Mouse (Mus musculus) forebrain, embryonic 15.5 days (tissue): Measurements from ENCODE around the gene Izumo1. TPM values are rescaled to one million over a fixed set of nuclear protein-coding genes. Genes with fewer than 3 reads are reported as not detected.

Experiments
- ATAC-seq: fragments of 200-750 bp; cut with Nextera tagmentation; replicated peaks from 2 replicates; pipeline ENCODE4 v1.8.0; 2017; ENCODE audit warnings: mild to moderate bottlenecking, moderate TSS enrichment, moderate library complexity
- H3K27ac ChIP-seq: fragments of 300-500 bp; sonication (generic); replicated peaks from 2 replicates; pipeline ENCODE4 v1.5.1; 2015; ENCODE audit warnings: mild to moderate bottlenecking, inconsistent platforms
- H3K27me3 ChIP-seq: fragments of 300-500 bp; sonication (generic); 2 replicates; pipeline ENCODE4 v1.6.1; 2015; ENCODE audit warnings: inconsistent platforms
- H3K36me3 ChIP-seq: fragments of 300-500 bp; sonication (generic); 2 replicates; pipeline ENCODE4 v1.6.1; 2015; ENCODE audit warnings: mild to moderate bottlenecking, inconsistent platforms
- H3K4me1 ChIP-seq: fragments of 300-500 bp; sonication (generic); 2 replicates; pipeline ENCODE4 v1.6.1; 2015; ENCODE audit warnings: inconsistent platforms
- H3K4me2 ChIP-seq: fragments of 300-500 bp; sonication (generic); replicated peaks from 2 replicates; pipeline ENCODE4 v1.6.1; 2015; ENCODE audit warnings: mild to moderate bottlenecking, inconsistent platforms
- H3K4me3 ChIP-seq: fragments of 300-500 bp; sonication (generic); 2 replicates; pipeline ENCODE4 v1.5.1; 2015; ENCODE audit warnings: mild to moderate bottlenecking, inconsistent platforms
- H3K9ac ChIP-seq: fragments of 300-500 bp; sonication (generic); replicated peaks from 2 replicates; pipeline ENCODE4 v1.6.1; 2015; ENCODE audit warnings: mild to moderate bottlenecking, inconsistent platforms
- H3K9me3 ChIP-seq: fragments of 300-500 bp; sonication (generic); 2 replicates; pipeline ENCODE4 v1.6.1; 2016; ENCODE audit warnings: inconsistent platforms
- WGBS: fragments of 180-500 bp; shearing (Covaris S2); methylation state at CpG from one replicate; pipeline ENCODE4 v1.1.7; 2015; ENCODE audit warnings: mixed read lengths; 5-methylcytosine and 5-hydroxymethylcytosine counted together
- polyA plus RNA-seq: library from polyadenylated mRNA; unstranded; fragments of >200 nt; fragmentation: Nextera tagmentation; extraction: Ambion mirVana; gene quantifications from 2 replicates; pipeline ENCODE4 v1.2.1, GENCODE M21; 2015

Izumo1 gene
- polyA plus RNA-seq = 0.17 TPM in 1 of 2 replicates, not detected in the other

- H3K4me1 ChIP-seq = no peaks in the 10 kb centered on the region
- no peak within 1 kb of the TSS for H3K4me3 ChIP-seq
- no peak within 1 kb of the TSS for H3K27ac ChIP-seq
- no peaks in the 10 kb centered on the region for H3K36me3 ChIP-seq
- H3K9me3 ChIP-seq = no peaks in the 10 kb centered on the region
- peaks cover 24% of the 10 kb centered on the region for H3K27me3 ChIP-seq
- no peak within 1 kb of the TSS for H3K4me2 ChIP-seq
- 35% methylated on average over 9 of the region's 9 CpGs for WGBS
- no peak for ATAC-seq
- H3K9ac ChIP-seq = no peak within 1 kb of the TSS
These were observed at the start of gene Izumo1 for GRCm38 (mm10) chr7:45621443-45621842. TSS of gene Izumo1 (plus strand) at chr7:45621811.

DNA sequence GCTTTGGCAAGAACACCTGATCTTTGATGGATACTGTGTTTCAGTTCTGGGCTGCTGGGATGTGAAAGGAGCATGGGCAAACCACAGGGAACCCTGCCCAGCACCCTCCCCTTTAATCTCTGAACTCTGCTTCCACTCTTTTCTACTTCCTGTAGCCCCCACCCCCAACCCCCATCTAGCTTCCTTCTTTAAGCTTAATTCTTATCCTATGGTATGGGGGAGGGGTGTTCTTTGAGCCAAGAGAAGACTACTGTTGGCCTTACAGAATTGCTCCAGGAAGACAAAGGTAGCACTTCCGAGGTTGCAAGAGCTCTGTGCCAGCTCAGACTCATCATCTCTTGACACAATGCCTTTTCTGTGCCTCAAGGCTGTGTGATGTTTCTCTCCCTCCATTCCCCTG lies 49.6 kb upstream of the Izumo1 start:
- Histone ChIP-seq H3K4me3 (no peak overlapping the region), H3K27me3 (no peaks in the 10 kb centered on the region), H3K4me2 (no peak overlapping the region), H3K9ac (no peak overlapping the region), H3K9me3 (no peaks in the 10 kb centered on the region), H3K36me3 (peaks cover 8% of the 10 kb centered on the region; the same call in 1 of the 2 replicates), H3K27ac (no peak overlapping the region), H3K4me1 (peaks cover 32% of the 10 kb centered on the region)
- WGBS = 63% methylated on average over 1 of the region's 1 CpGs
- no peak for ATAC-seq

DNA sequence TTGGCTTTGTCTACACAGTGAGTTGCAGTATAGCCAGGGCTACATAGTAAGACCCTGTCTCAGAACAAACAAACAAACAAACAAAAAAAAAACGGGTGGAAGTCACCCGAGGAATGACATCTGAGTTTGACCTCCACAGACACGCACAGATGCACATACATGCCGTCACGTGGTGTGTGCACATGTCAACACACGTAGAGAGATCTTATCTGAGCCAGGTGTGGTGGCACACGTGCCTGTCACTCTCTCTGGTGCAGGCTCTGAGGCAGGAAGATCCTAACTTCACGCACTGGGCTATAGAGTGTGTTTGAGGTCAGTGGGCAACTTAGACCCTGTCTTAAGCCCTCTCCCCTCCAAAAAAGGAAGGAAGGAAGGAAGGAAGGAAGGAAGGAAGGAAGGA lies 47.7 kb upstream of the Izumo1 start:
- peaks cover 22% of the 10 kb centered on the region for H3K4me1 ChIP-seq
- H3K4me3 ChIP-seq = no peak overlapping the region
- peaks cover 14% of the 10 kb centered on the region for H3K36me3 ChIP-seq
- no peak overlapping the region for H3K9ac ChIP-seq
- no peak overlapping the region for H3K4me2 ChIP-seq
- WGBS = 80% methylated on average over 8 of the region's 8 CpGs
- no peak for ATAC-seq
- no peak overlapping the region for H3K27ac ChIP-seq
- no peaks in the 10 kb centered on the region for H3K9me3 ChIP-seq
- no peaks in the 10 kb centered on the region for H3K27me3 ChIP-seq

DNA sequence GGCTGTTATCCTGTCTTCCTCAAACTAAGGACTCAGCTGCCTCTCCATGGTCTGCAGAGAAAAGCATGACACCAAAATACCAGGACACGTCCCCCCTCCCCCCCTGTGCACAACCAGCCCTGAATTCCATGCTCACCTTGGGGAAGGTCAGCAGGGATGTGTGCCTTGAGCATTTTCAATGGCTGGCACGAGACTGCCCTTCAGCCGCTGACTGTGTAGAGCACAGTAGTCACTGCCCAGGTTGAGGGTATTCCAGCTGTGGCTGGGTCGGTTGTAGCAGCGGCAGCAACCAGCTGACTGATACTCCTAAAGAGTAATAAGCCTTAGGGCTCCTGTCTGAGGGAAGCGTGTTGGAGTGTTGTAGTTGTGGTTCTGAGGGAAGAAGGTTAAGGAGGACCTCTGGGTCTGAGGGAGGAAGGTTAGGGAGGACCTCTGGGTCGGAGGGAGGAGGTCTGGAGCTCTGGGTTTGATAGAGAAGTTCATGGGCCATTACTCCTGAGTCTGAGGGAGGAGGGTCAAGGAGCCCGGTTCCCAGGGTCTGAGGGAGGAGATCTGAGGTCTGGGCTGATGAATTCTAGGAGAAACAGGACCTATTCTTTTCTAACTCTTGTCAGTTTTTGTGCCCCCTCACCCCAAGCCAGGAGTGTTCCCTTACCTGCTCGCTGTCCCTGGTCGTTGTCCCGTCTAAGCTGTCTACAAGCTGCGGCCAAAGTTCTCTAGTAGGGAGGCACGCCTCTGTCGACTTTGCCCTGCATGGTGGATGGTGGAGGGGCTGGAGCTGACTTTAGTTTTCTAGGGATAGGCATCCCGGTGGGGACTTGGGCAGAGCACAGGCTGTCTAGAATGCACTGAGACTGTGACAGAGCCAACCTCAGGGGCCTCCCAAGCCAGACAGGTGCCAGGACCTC lies 46.9 kb upstream of the Izumo1 start:
- H3K36me3 ChIP-seq = peaks cover 14% of the 10 kb centered on the region
- H3K4me3 ChIP-seq = no peak overlapping the region
- H3K9ac ChIP-seq = no peak overlapping the region
- H3K4me1 ChIP-seq = peaks cover 20% of the 10 kb centered on the region
- H3K27ac ChIP-seq = no peak overlapping the region
- H3K9me3 ChIP-seq = no peaks in the 10 kb centered on the region
- WGBS = 89% methylated on average over 15 of the region's 15 CpGs
- no peak overlapping the region for H3K4me2 ChIP-seq
- no peak for ATAC-seq
- no peaks in the 10 kb centered on the region for H3K27me3 ChIP-seq

DNA sequence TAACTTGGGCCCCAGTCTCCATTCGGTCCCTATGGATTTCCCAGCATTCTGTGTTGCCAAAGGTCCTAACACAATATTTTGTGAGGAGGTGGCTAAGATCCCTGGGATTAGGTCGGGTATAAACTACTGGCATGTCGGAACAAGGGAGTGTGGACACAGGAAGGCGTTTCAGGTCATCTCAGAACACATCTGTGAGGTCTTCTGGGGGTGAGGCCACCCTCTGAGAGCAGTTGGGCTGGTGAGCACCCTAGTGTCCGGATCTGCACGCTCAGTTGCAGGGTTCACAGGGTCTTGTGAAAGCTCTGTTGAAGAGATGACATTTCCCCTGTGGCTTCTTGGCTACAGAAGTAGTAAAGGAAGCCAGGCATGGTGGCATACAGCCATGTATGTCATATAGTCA lies 35.7 kb upstream of the Izumo1 start:
- no peak overlapping the region for H3K9ac ChIP-seq
- H3K27ac ChIP-seq = no peak overlapping the region
- peaks cover 10% of the 10 kb centered on the region; the same call in 1 of the 2 replicates for H3K36me3 ChIP-seq
- no peak overlapping the region for H3K4me2 ChIP-seq
- H3K4me3 ChIP-seq = no peak overlapping the region
- peaks cover 4% of the 10 kb centered on the region for H3K4me1 ChIP-seq
- 94% methylated on average over 6 of the region's 6 CpGs for WGBS
- H3K9me3 ChIP-seq = no peaks in the 10 kb centered on the region
- H3K27me3 ChIP-seq = no peaks in the 10 kb centered on the region
- no peak for ATAC-seq

- 94% methylated on average over 23 of the region's 23 CpGs for WGBS
These were observed 33.7 kb upstream of the Izumo1 start for GRCm38 (mm10) chr7:45587631-45588592.

DNA sequence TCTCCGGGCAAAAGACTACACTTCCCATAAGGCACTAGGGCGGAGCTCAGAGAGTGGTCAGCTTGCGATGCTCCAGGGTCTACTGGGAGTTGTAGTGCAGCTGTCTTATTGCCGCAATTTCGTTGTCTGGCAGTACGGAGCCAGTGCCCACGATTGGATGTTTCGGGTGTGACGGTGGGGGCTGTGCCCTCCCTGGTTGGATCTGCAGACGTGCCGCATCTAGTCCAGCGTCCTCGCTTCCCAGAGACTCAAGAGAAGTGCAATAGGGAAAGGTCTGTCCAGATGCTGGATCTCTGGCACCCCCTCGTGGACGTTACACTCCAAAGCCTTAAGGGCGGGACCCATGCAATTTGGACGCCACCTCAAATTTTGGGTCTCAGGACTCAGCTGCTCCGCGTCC lies 32.4 kb upstream of the Izumo1 start:
- H3K9ac ChIP-seq = peak overlapping the region; percentile 16; the same call in 1 of the 2 replicates
- peaks cover 4% of the 10 kb centered on the region for H3K4me1 ChIP-seq
- no peaks in the 10 kb centered on the region for H3K27me3 ChIP-seq
- peak overlapping the region; percentile 64; the same call in 1 of the 2 replicates for H3K27ac ChIP-seq
- ATAC-seq = peak; percentile 99
- H3K9me3 ChIP-seq = no peaks in the 10 kb centered on the region
- WGBS = 6% methylated on average over 19 of the region's 19 CpGs
- peaks cover 9% of the 10 kb centered on the region; the same call in 1 of the 2 replicates for H3K36me3 ChIP-seq
- peak overlapping the region; percentile 42 for H3K4me2 ChIP-seq
- H3K4me3 ChIP-seq = peak overlapping the region; percentile 36

More at GRCm38 (mm10) chr7:45587631-45588592, 33.7 kb upstream of the Izumo1 start:
- Histone ChIP-seq H3K27ac (no peak overlapping the region), H3K36me3 (peaks cover 10% of the 10 kb centered on the region; the same call in 1 of the 2 replicates), H3K4me2 (no peak overlapping the region), H3K27me3 (no peaks in the 10 kb centered on the region), H3K9me3 (no peaks in the 10 kb centered on the region), H3K4me1 (peaks cover 4% of the 10 kb centered on the region), H3K9ac (no peak overlapping the region), H3K4me3 (no peak overlapping the region)
- no peak for ATAC-seq

DNA sequence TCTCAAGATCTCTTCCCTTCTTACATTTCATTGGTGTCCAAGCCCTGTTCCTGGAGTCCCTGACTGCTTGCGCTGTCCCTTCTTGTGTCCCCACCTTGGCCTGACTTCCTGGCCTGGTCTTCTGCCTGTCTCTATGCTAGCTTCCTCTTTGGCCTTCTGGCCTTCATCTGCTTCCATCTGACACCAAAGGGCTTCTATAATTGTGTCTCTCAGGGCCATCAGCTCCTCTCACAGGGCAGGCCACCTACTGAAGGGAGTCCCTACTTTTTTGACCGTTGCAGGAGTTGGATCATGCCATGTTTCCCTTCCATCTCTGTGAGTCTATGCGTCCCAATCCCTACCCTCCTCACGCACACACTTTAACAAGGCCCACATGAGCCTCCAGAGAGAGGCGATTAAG lies 31.7 kb upstream of the Izumo1 start:
- peak overlapping the region; percentile 42 for H3K4me2 ChIP-seq
- 96% methylated on average over 5 of the region's 5 CpGs for WGBS
- H3K4me1 ChIP-seq = peaks cover 4% of the 10 kb centered on the region
- no peak for ATAC-seq
- H3K9ac ChIP-seq = 0 out of 2 replicates have a peak overlapping the region, but pooled peaks have one; percentile 16
- no peaks in the 10 kb centered on the region for H3K27me3 ChIP-seq
- peak overlapping the region; percentile 40; the same call in 1 of the 2 replicates for H3K27ac ChIP-seq
- H3K36me3 ChIP-seq = peaks cover 5% of the 10 kb centered on the region; the same call in 1 of the 2 replicates
- no peak overlapping the region for H3K4me3 ChIP-seq
- H3K9me3 ChIP-seq = no peaks in the 10 kb centered on the region

GRCm38 (mm10) chr7:45590874-45591273 lies 30.7 kb upstream of the Izumo1 start:
- 66% methylated on average over 3 of the region's 3 CpGs for WGBS
- Histone ChIP-seq H3K9me3 (no peaks in the 10 kb centered on the region), H3K9ac (no peak overlapping the region), H3K4me2 (no peak overlapping the region), H3K27me3 (no peaks in the 10 kb centered on the region), H3K36me3 (no peaks in the 10 kb centered on the region; the same call in 1 of the 2 replicates), H3K4me1 (peaks cover 4% of the 10 kb centered on the region), H3K4me3 (no peak overlapping the region), H3K27ac (no peak overlapping the region)
- no peak for ATAC-seq

DNA sequence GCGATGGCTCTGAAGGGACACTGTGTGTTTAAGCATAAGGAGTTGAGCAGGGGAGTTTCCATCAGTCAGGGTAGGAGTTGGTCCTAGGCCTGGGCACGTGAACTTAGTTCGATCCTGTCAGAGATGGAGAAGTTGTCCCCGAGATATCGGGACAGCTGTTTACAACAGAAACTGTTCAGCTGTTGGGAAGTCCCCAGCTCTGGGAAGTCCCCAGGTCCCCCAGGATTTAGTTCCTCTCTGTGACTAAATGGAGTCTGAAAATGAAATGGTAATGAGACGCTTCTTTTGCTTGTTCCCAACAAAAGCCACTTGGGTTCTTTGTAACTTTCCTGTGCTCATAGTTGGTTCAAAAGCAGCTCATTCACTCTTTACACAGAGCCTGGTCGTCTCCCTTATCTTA lies 29.7 kb upstream of the Izumo1 start:
- Histone ChIP-seq H3K36me3 (no peaks in the 10 kb centered on the region), H3K27me3 (no peaks in the 10 kb centered on the region), H3K4me1 (peaks cover 4% of the 10 kb centered on the region), H3K4me2 (no peak overlapping the region), H3K4me3 (no peak overlapping the region), H3K9me3 (no peaks in the 10 kb centered on the region), H3K9ac (no peak overlapping the region), H3K27ac (no peak overlapping the region)
- ATAC-seq = no peak
- WGBS = 75% methylated on average over 7 of the region's 7 CpGs

DNA sequence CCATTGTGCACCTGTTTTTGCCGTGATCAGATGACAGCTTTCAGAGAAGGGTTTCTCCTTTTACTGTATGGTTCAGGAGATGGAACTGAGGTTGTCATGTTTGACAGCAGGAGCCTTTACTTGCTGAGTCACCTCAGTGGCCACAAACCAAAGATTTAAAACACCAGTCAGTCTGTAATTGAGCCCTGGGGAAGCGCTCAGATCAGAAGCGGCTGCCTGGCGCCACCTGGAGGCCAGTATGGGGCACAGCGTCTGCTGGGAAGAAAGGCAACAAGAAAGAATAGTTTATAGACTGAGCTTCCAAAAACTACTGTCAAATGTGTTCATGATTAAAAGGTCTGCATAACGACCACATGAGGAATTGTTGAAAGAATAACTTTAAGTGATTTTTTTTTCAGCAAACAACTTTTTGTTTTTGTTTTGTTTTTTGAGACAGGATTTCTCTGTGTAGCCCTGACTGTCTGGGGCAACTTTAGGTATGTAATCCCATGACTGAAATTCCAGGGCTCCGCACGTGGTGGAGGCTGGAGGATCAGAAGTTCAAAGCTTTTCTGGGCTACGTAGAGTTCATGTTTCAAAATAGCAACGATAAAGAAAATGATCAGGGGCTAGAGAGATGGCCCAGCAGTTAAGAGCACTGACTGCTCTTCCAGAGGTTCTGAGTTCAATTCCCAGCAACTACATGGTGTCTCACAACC lies 28.3 kb upstream of the Izumo1 start:
- 25% methylated on average over 10 of the region's 10 CpGs for WGBS
- H3K4me1 ChIP-seq = peaks cover 4% of the 10 kb centered on the region
- H3K4me2 ChIP-seq = no peak overlapping the region
- H3K27ac ChIP-seq = no peak overlapping the region
- no peak overlapping the region for H3K9ac ChIP-seq
- H3K36me3 ChIP-seq = no peaks in the 10 kb centered on the region
- H3K27me3 ChIP-seq = no peaks in the 10 kb centered on the region
- H3K4me3 ChIP-seq = no peak overlapping the region
- no peak for ATAC-seq
- no peaks in the 10 kb centered on the region for H3K9me3 ChIP-seq
